Mouse (Mus musculus): ENCODE measurements at regions not wholly inside any gene's neighbourhood (a gene's known extent, or its start where the extent isn't known, plus 50 kb on each side); places are given as distances from the start of the nearest gene placed in this dataset.

- Histone ChIP-seq H3K27me3 (ENCODE audit: control insufficient read depth, insufficient read depth, low read length) (no peaks in the 10 kb centered on the region), H3K27ac (ENCODE audit: insufficient read depth, low read length) (no peak overlapping the region), H3K4me3 (ENCODE audit: extremely low read depth, insufficient read depth, insufficient read length) (no peak overlapping the region), H3K4me1 (ENCODE audit: control insufficient read depth, insufficient read depth, insufficient read length) (no peaks in the 10 kb centered on the region; the same call in 1 of the 2 replicates), H3K36me3 (ENCODE audit: control insufficient read depth, insufficient read depth, low read length) (no peaks in the 10 kb centered on the region)
- DNase-seq (ENCODE audit: low read depth in 1 of 2, low spot score in 2 of 2): peak in 1 of 2 experiments; percentile 17
- TF ChIP-seq POLR2A (IDR thresholded peaks at IDR 0.05; ENCODE audit: low read depth, low read length) (no peak), CTCF (IDR thresholded peaks at IDR 0.05; ENCODE audit: extremely low read depth, insufficient read depth, insufficient read length, insufficient replicate concordance) (no peak)
- WGBS: 11% methylated on average over 5 of the region's 5 CpGs
Observed at GRCm38 (mm10) chr13:52331068-52331467, 200.0 kb downstream of the Diras2 start.

GRCm38 (mm10) chr13:52334962-52335361 lies 196.1 kb downstream of the Diras2 start:
- 15% methylated on average over 3 of the region's 3 CpGs for WGBS
- Histone ChIP-seq H3K36me3 (ENCODE audit: control insufficient read depth, insufficient read depth, low read length) (no peaks in the 10 kb centered on the region), H3K4me1 (ENCODE audit: control insufficient read depth, insufficient read depth, insufficient read length) (no peaks in the 10 kb centered on the region; the same call in 1 of the 2 replicates), H3K27me3 (ENCODE audit: control insufficient read depth, insufficient read depth, low read length) (no peaks in the 10 kb centered on the region), H3K27ac (ENCODE audit: insufficient read depth, low read length) (no peak overlapping the region), H3K4me3 (ENCODE audit: extremely low read depth, insufficient read depth, insufficient read length) (no peak overlapping the region)
- no peak for DNase-seq (ENCODE audit: low read depth in 1 of 2, low spot score in 2 of 2)
- TF ChIP-seq POLR2A (IDR thresholded peaks at IDR 0.05; ENCODE audit: low read depth, low read length) (no peak), CTCF (IDR thresholded peaks at IDR 0.05; ENCODE audit: extremely low read depth, insufficient read depth, insufficient read length, insufficient replicate concordance) (no peak)

DNA sequence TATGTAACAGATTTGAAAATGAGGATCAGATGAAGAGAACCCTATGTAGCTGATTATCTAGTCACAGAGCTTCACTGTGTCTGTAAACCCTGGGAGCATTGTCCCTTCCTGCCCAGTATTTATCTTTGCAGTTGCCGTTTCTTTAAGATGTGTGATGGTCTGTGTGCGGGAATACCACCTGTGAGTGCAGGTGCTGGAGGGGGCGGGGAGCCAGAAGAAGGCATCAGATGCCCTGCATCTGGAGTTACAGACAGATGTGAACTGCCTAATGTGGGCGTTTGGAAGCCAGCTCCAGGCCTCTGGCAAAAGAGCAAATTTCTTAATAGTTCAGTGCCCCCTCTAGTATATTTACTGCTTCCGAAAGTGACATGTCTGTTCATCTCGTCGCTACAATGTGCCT lies 193.1 kb downstream of the Diras2 start:
- no peak for TF ChIP-seq CTCF (IDR thresholded peaks at IDR 0.05; ENCODE audit: extremely low read depth, insufficient read depth, insufficient read length, insufficient replicate concordance)
- no peak for TF ChIP-seq POLR2A (IDR thresholded peaks at IDR 0.05; ENCODE audit: low read depth, low read length)
- no peak overlapping the region for H3K27ac ChIP-seq (ENCODE audit: insufficient read depth, low read length)
- no peaks in the 10 kb centered on the region for H3K4me1 ChIP-seq (ENCODE audit: control insufficient read depth, insufficient read depth, insufficient read length)
- no peak for DNase-seq (ENCODE audit: low read depth in 1 of 2, low spot score in 2 of 2)
- no peaks in the 10 kb centered on the region for H3K27me3 ChIP-seq (ENCODE audit: control insufficient read depth, insufficient read depth, low read length)
- WGBS: 82% methylated on average over 7 of the region's 7 CpGs
- H3K36me3 ChIP-seq (ENCODE audit: control insufficient read depth, insufficient read depth, low read length): no peaks in the 10 kb centered on the region
- H3K4me3 ChIP-seq (ENCODE audit: extremely low read depth, insufficient read depth, insufficient read length): no peak overlapping the region

GRCm38 (mm10) chr13:52339156-52339555 lies 191.9 kb downstream of the Diras2 start:
- no peaks in the 10 kb centered on the region for H3K27me3 ChIP-seq (ENCODE audit: control insufficient read depth, insufficient read depth, low read length)
- TF ChIP-seq CTCF (IDR thresholded peaks at IDR 0.05; ENCODE audit: extremely low read depth, insufficient read depth, insufficient read length, insufficient replicate concordance) (no peak), POLR2A (IDR thresholded peaks at IDR 0.05; ENCODE audit: low read depth, low read length) (no peak)
- no peak for DNase-seq (ENCODE audit: low read depth in 1 of 2, low spot score in 2 of 2)
- WGBS: 90% methylated on average over 10 of the region's 10 CpGs
- H3K27ac ChIP-seq (ENCODE audit: insufficient read depth, low read length): no peak overlapping the region
- no peaks in the 10 kb centered on the region for H3K36me3 ChIP-seq (ENCODE audit: control insufficient read depth, insufficient read depth, low read length)
- H3K4me3 ChIP-seq (ENCODE audit: extremely low read depth, insufficient read depth, insufficient read length): no peak overlapping the region
- no peaks in the 10 kb centered on the region for H3K4me1 ChIP-seq (ENCODE audit: control insufficient read depth, insufficient read depth, insufficient read length)

DNA sequence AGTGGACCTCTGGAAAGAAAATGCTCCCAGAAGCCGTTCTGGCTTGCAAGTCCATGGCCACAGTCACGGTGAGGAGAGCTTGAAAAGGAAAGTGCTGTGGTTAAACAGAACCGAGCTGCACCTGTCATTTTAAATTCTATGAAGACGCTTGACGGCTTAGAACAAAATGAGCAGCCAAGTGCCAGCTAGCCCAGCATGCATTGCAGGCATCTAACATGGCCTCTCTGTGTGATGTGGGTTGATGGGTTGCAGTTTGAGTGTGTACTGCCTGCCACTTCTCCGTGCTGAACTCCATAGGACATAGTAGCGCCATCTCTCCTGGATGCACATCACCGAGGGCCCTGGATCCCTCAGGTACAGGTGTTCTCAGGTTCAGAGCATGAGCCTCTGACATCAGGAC lies 189.1 kb downstream of the Diras2 start:
- H3K4me1 ChIP-seq (ENCODE audit: control insufficient read depth, insufficient read depth, insufficient read length): no peaks in the 10 kb centered on the region

GRCm38 (mm10) chr13:52344383-52344782 lies 186.7 kb downstream of the Diras2 start:
- H3K4me1 ChIP-seq (ENCODE audit: control insufficient read depth, insufficient read depth, insufficient read length): no peaks in the 10 kb centered on the region
- DNase-seq (ENCODE audit: low read depth in 1 of 2, low spot score in 2 of 2): no peak
- 73% methylated on average over 2 of the region's 2 CpGs for WGBS

More for the DNA sequence above, 189.1 kb downstream of the Diras2 start:
- H3K27ac ChIP-seq (ENCODE audit: insufficient read depth, low read length): no peak overlapping the region
- 45% methylated on average over 8 of the region's 8 CpGs for WGBS
- H3K36me3 ChIP-seq (ENCODE audit: control insufficient read depth, insufficient read depth, low read length): no peaks in the 10 kb centered on the region
- TF ChIP-seq POLR2A (IDR thresholded peaks at IDR 0.05; ENCODE audit: low read depth, low read length) (no peak), CTCF (IDR thresholded peaks at IDR 0.05; ENCODE audit: extremely low read depth, insufficient read depth, insufficient read length, insufficient replicate concordance) (no peak)
- no peak for DNase-seq (ENCODE audit: low read depth in 1 of 2, low spot score in 2 of 2)
- no peaks in the 10 kb centered on the region for H3K27me3 ChIP-seq (ENCODE audit: control insufficient read depth, insufficient read depth, low read length)
- no peak overlapping the region for H3K4me3 ChIP-seq (ENCODE audit: extremely low read depth, insufficient read depth, insufficient read length)

DNA sequence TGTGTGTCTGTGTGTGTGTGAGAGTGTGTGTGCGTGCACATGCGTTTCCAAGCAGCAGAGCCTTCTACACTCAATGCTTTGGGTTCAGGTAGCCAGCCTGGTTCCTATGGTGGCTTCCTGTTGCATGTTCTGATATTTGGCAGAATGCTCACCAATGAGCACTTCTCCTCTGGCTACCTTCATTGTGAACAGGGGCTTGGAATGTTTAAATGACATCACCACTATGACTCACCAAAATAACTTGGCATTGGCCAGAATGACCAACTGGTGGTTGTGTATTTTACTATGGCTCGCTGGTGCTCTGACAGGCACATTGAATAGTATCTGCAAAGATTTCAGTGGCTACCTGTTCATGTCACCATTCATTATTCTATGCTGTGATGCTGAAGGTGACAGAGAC lies 186.2 kb downstream of the Diras2 start:
- Histone ChIP-seq H3K4me1 (ENCODE audit: control insufficient read depth, insufficient read depth, insufficient read length) (no peaks in the 10 kb centered on the region), H3K27ac (ENCODE audit: insufficient read depth, low read length) (no peak overlapping the region), H3K4me3 (ENCODE audit: extremely low read depth, insufficient read depth, insufficient read length) (no peak overlapping the region), H3K27me3 (ENCODE audit: control insufficient read depth, insufficient read depth, low read length) (no peaks in the 10 kb centered on the region), H3K36me3 (ENCODE audit: control insufficient read depth, insufficient read depth, low read length) (no peaks in the 10 kb centered on the region)
- 96% methylated on average over 3 of the region's 3 CpGs for whole genome bisulfite sequencing
- TF ChIP-seq CTCF (IDR thresholded peaks at IDR 0.05; ENCODE audit: extremely low read depth, insufficient read depth, insufficient read length, insufficient replicate concordance) (no peak), POLR2A (IDR thresholded peaks at IDR 0.05; ENCODE audit: low read depth, low read length) (no peak)
- no peak for DNase-seq (ENCODE audit: low read depth in 1 of 2, low spot score in 2 of 2)

More at GRCm38 (mm10) chr13:52344383-52344782, 186.7 kb downstream of the Diras2 start:
- Histone ChIP-seq H3K4me3 (ENCODE audit: extremely low read depth, insufficient read depth, insufficient read length) (no peak overlapping the region), H3K36me3 (ENCODE audit: control insufficient read depth, insufficient read depth, low read length) (no peaks in the 10 kb centered on the region), H3K27ac (ENCODE audit: insufficient read depth, low read length) (no peak overlapping the region), H3K27me3 (ENCODE audit: control insufficient read depth, insufficient read depth, low read length) (no peaks in the 10 kb centered on the region)
- TF ChIP-seq POLR2A (IDR thresholded peaks at IDR 0.05; ENCODE audit: low read depth, low read length): no peak
- TF ChIP-seq CTCF (IDR thresholded peaks at IDR 0.05; ENCODE audit: extremely low read depth, insufficient read depth, insufficient read length, insufficient replicate concordance): no peak

All from spleen, adult 2 months (tissue).